Mouse (Mus musculus) gastrocnemius, postnatal 25 days (tissue): ENCODE measurements around the gene Cacna2d2. TPM values are rescaled to one million over a fixed set of nuclear protein-coding genes. Genes with fewer than 3 reads are reported as not detected.

Experiments
- DNase-seq: peaks from one replicate; pipeline ENCODE4 v3.0.0; 2022
- long read RNA-seq, 2 experiments: library from polyadenylated mRNA; stranded (forward); transcript quantifications; one replicate each; pipeline ENCODE4 v2.0.0; 2021
- total RNA-seq, 2 experiments: library from RNA; stranded (reverse); gene quantifications; 1 replicate in 1 of 2; 2 replicates in 1 of 2; pipeline ENCODE4 v1.2.3; 2021

Cacna2d2 gene
- under 1 TPM; 0.83 to 0.84 TPM for total RNA-seq
- long read RNA-seq, experiment 1, result 0 reads
- long read RNA-seq, experiment 2, result 0 reads

- DNase-seq, result peak; percentile 70
Measured at GRCm38 (mm10) chr9:107399491-107399971, at the start of gene Cacna2d2. TSS of gene Cacna2d2 (plus strand) at chr9:107399612.

- DNase-seq, result no peak
Measured at GRCm38 (mm10) chr9:107354826-107355225, 44.6 kb upstream of the Cacna2d2 start.

GRCm38 (mm10) chr9:107355870-107356765, 43.3 kb upstream of the Cacna2d2 start:
- no peak for DNase-seq

- DNase-seq, result peak; percentile 43
Measured at GRCm38 (mm10) chr9:107357651-107358050, 41.8 kb upstream of the Cacna2d2 start.

GRCm38 (mm10) chr9:107360989-107361388, 38.4 kb upstream of the Cacna2d2 start:
- DNase-seq, result no peak

GRCm38 (mm10) chr9:107366644-107367043, 32.8 kb upstream of the Cacna2d2 start:
- DNase-seq, result no peak

GRCm38 (mm10) chr9:107368302-107368701, 31.1 kb upstream of the Cacna2d2 start:
- DNase-seq, result no peak

- DNase-seq, result no peak
Measured at GRCm38 (mm10) chr9:107369270-107370105, 29.9 kb upstream of the Cacna2d2 start.

GRCm38 (mm10) chr9:107370106-107370463, 29.3 kb upstream of the Cacna2d2 start:
- no peak for DNase-seq

- no peak for DNase-seq
Measured at GRCm38 (mm10) chr9:107372441-107372840, 27.0 kb upstream of the Cacna2d2 start.

GRCm38 (mm10) chr9:107374623-107375022, 24.8 kb upstream of the Cacna2d2 start:
- DNase-seq, result no peak

GRCm38 (mm10) chr9:107375451-107375850, 24.0 kb upstream of the Cacna2d2 start:
- DNase-seq, result no peak

GRCm38 (mm10) chr9:107377961-107378512, 21.4 kb upstream of the Cacna2d2 start:
- DNase-seq, result no peak

- no peak for DNase-seq
Measured at GRCm38 (mm10) chr9:107381723-107382122, 17.7 kb upstream of the Cacna2d2 start.

GRCm38 (mm10) chr9:107384396-107384795, 15.0 kb upstream of the Cacna2d2 start:
- no peak for DNase-seq

GRCm38 (mm10) chr9:107386722-107387121, 12.7 kb upstream of the Cacna2d2 start:
- no peak for DNase-seq

- DNase-seq, result no peak
Measured at GRCm38 (mm10) chr9:107387708-107388107, 11.7 kb upstream of the Cacna2d2 start.

- DNase-seq, result no peak
Measured at GRCm38 (mm10) chr9:107388263-107388662, 11.1 kb upstream of the Cacna2d2 start.

- no peak for DNase-seq
Measured at GRCm38 (mm10) chr9:107396397-107396796, 3.0 kb upstream of the Cacna2d2 start.

- no peak for DNase-seq
Measured at GRCm38 (mm10) chr9:107398968-107399367, 444 bp upstream of the Cacna2d2 start.

GRCm38 (mm10) chr9:107400060-107400511, 674 bp downstream of the Cacna2d2 start:
- no peak for DNase-seq

- no peak for DNase-seq
Measured at GRCm38 (mm10) chr9:107400666-107401285, 1.4 kb downstream of the Cacna2d2 start.
